Mouse (Mus musculus) MEL (cell line): Measurements from ENCODE around the gene Papss2. TPM values are rescaled to one million over a fixed set of nuclear protein-coding genes. Genes with fewer than 3 reads are reported as not detected.

ENCODE experiments used
- DNase-seq: peaks from one replicate; pipeline ENCODE4 v3.0.0; 2011; ENCODE audit warnings: low read depth, low spot score
- H3K27ac ChIP-seq: 2 replicates; pipeline ENCODE4 v1.5.1; 2012; ENCODE audit warnings: low read depth, mild to moderate bottlenecking, control low read depth, low read length, moderate library complexity; ENCODE audit not compliant: control insufficient read depth
- H3K27me3 ChIP-seq, 2 experiments: fragments of 150-350 bp in 1 of 2; sonication (generic) in 1 of 2; 2 replicates each; pipeline ENCODE4 v1.6.1; 2012; ENCODE audit warnings: low read length in 2 of 2, mild to moderate bottlenecking in 2 of 2, improper control_type of control experiment in 1 of 2, moderate library complexity in 1 of 2; ENCODE audit not compliant: insufficient read depth in 2 of 2, control insufficient read depth in 1 of 2
- H3K36me3 ChIP-seq, 2 experiments: 2 replicates each; pipeline ENCODE4 v1.6.1; 2012 to 2014; ENCODE audit warnings: low read length in 2 of 2, improper control_type of control experiment in 1 of 2, inconsistent platforms in 1 of 2, mild to moderate bottlenecking in 1 of 2; ENCODE audit not compliant: insufficient read depth in 2 of 2, control insufficient read depth in 1 of 2
- H3K4me1 ChIP-seq, 2 experiments: fragments of 150-350 bp in 1 of 2; sonication (generic) in 1 of 2; 2 replicates each; pipeline ENCODE4 v1.6.1; 2012; ENCODE audit warnings: low read length in 2 of 2, improper control_type of control experiment in 1 of 2, mild to moderate bottlenecking in 1 of 2; ENCODE audit not compliant: insufficient read depth in 2 of 2, control insufficient read depth in 1 of 2
- H3K4me3 ChIP-seq, 2 experiments: fragments of 150-350 bp in 1 of 2; sonication (generic) in 1 of 2; 2 replicates each; pipeline ENCODE4 v1.5.1; 2012; ENCODE audit warnings: low read depth in 2 of 2, low read length in 2 of 2, mild to moderate bottlenecking in 2 of 2, moderate library complexity in 2 of 2, control low read depth in 1 of 2, improper control_type of control experiment in 1 of 2; ENCODE audit not compliant: control insufficient read depth in 1 of 2, insufficient read depth in 1 of 2
- H3K79me2 ChIP-seq: 2 replicates; pipeline ENCODE4 v1.6.1; 2012; ENCODE audit warnings: mild to moderate bottlenecking, low read length, moderate library complexity; ENCODE audit not compliant: control insufficient read depth, poor library complexity, insufficient read depth
- H3K9ac ChIP-seq: 2 replicates; pipeline ENCODE4 v1.6.1; 2012; ENCODE audit warnings: low read depth, mild to moderate bottlenecking, control low read depth, low read length, moderate library complexity; ENCODE audit not compliant: control insufficient read depth, poor library complexity, severe bottlenecking
- H3K9me3 ChIP-seq: fragments of 150-350 bp; sonication (generic); replicated peaks from 2 replicates; pipeline ENCODE4 v1.6.1; 2012; ENCODE audit warnings: mild to moderate bottlenecking, low read length, improper control_type of control experiment, moderate library complexity; ENCODE audit not compliant: insufficient read depth
- CHD2 ChIP-seq: IDR thresholded peaks from 2 replicates; pipeline ENCODE4 v1.6.1; 2011; ENCODE audit warnings: low read length, improper control_type of control experiment
- CTCF ChIP-seq, 3 experiments: IDR thresholded peaks in 2 of 3; conservative IDR thresholded peaks in 1 of 3; 2 replicates each; pipeline ENCODE4 v1.5.1; 2011 to 2012; ENCODE audit warnings: low read length in 3 of 3, low read depth in 2 of 3, mild to moderate bottlenecking in 2 of 3, improper control_type of control experiment in 1 of 3, inconsistent platforms in 1 of 3, mixed read lengths in 1 of 3, moderate library complexity in 1 of 3; ENCODE audit not compliant: control insufficient read depth in 1 of 3, insufficient read depth in 1 of 3, poor library complexity in 1 of 3, severe bottlenecking in 1 of 3
- E2F4 ChIP-seq: IDR thresholded peaks from 2 replicates; pipeline ENCODE4 v1.6.1; 2011; ENCODE audit warnings: low read depth, low read length, improper control_type of control experiment, borderline replicate concordance
- GABPA ChIP-seq: IDR thresholded peaks from 2 replicates; pipeline ENCODE4 v1.6.1; 2012; ENCODE audit warnings: low read depth, mild to moderate bottlenecking, inconsistent platforms, low read length, improper control_type of control experiment, moderate library complexity
- HCFC1 ChIP-seq: IDR thresholded peaks from 2 replicates; pipeline ENCODE4 v1.6.1; 2012; ENCODE audit warnings: low read depth, mild to moderate bottlenecking, inconsistent platforms, low read length, improper control_type of control experiment, moderate library complexity
- KAT2A ChIP-seq: conservative IDR thresholded peaks from 2 replicates; pipeline ENCODE4 v1.6.1; 2012; ENCODE audit warnings: low read depth, low read length, improper control_type of control experiment, inconsistent platforms
- MAFK ChIP-seq: IDR thresholded peaks from 2 replicates; pipeline ENCODE4 v1.6.1; 2011; ENCODE audit warnings: low read depth, mild to moderate bottlenecking, low read length, improper control_type of control experiment, borderline replicate concordance
- MEF2A ChIP-seq: IDR thresholded peaks from 2 replicates; pipeline ENCODE4 v1.6.1; 2014; ENCODE audit warnings: low read depth, mild to moderate bottlenecking, inconsistent platforms, low read length, improper control_type of control experiment; ENCODE audit not compliant: poor library complexity, insufficient replicate concordance, severe bottlenecking; ENCODE audit errors: extremely low read depth
- NELFE ChIP-seq: IDR thresholded peaks from 2 replicates; pipeline ENCODE4 v1.6.1; 2011; ENCODE audit warnings: low read depth, low read length, improper control_type of control experiment
- NRF1 ChIP-seq: IDR thresholded peaks from 2 replicates; pipeline ENCODE4 v1.6.1; 2014; ENCODE audit warnings: low read depth, mild to moderate bottlenecking, inconsistent platforms, low read length, improper control_type of control experiment, moderate library complexity; ENCODE audit not compliant: poor library complexity, insufficient read depth, severe bottlenecking
- POLR2AphosphoS2 ChIP-seq: IDR thresholded peaks from 2 replicates; pipeline ENCODE4 v1.6.1; 2011; ENCODE audit warnings: low read length, improper control_type of control experiment
- POLR2AphosphoS5 ChIP-seq: IDR thresholded peaks from 2 replicates; pipeline ENCODE4 v1.6.1; 2012; ENCODE audit warnings: low read depth, borderline replicate concordance, mild to moderate bottlenecking, inconsistent platforms, low read length, moderate library complexity, mixed read lengths
- RAD21 ChIP-seq: IDR thresholded peaks from 2 replicates; pipeline ENCODE4 v1.6.1; 2011; ENCODE audit warnings: mild to moderate bottlenecking, low read depth, low read length, improper control_type of control experiment
- RCOR1 ChIP-seq: IDR thresholded peaks from 2 replicates; pipeline ENCODE4 v1.6.1; 2012; ENCODE audit warnings: low read depth, mild to moderate bottlenecking, inconsistent platforms, low read length, improper control_type of control experiment
- TAL1 ChIP-seq: IDR thresholded peaks from 2 replicates; pipeline ENCODE4 v1.6.1; 2012; ENCODE audit warnings: mild to moderate bottlenecking, inconsistent platforms, low read length, moderate library complexity, mixed read lengths
- USF1 ChIP-seq: IDR thresholded peaks from 2 replicates; pipeline ENCODE4 v1.6.1; 2014; ENCODE audit warnings: low read depth, mild to moderate bottlenecking, inconsistent platforms, low read length, improper control_type of control experiment, moderate library complexity
- USF2 ChIP-seq, 2 experiments: IDR thresholded peaks; 2 replicates each; pipeline ENCODE4 v1.6.1; 2011 to 2012; ENCODE audit warnings: improper control_type of control experiment in 2 of 2, low read length in 2 of 2, borderline replicate concordance in 1 of 2, inconsistent platforms in 1 of 2, low read depth in 1 of 2, mild to moderate bottlenecking in 1 of 2; ENCODE audit not compliant: insufficient read depth in 1 of 2
- ZMIZ1 ChIP-seq: IDR thresholded peaks from 2 replicates; pipeline ENCODE4 v1.6.1; 2012; ENCODE audit warnings: low read depth, mild to moderate bottlenecking, inconsistent platforms, low read length, improper control_type of control experiment, moderate library complexity
- polyA plus RNA-seq, 2 experiments: library from polyadenylated mRNA; stranded (reverse) in 1 of 2; unstranded in 1 of 2; fragments of >175 nt in 1 of 2; fragments of >200 nt in 1 of 2; gene quantifications; 2 replicates each; pipeline versions ENCODE4 v1.2.1 to v1.2.4; 2012; ENCODE audit warnings: low replicate concordance in 2 of 2, low read depth in 1 of 2; ENCODE audit not compliant: insufficient read length in 2 of 2, insufficient read depth in 1 of 2, missing spikeins in 1 of 2
- total RNA-seq: library from RNA; depleted of rRNA; stranded (reverse); fragments of 300-350 nt; gene quantifications from 2 replicates; pipeline ENCODE4 v1.2.3, GENCODE M21; 2012

The Papss2 gene
- total and polyA plus RNA-seq, 3 experiments = 1.7 to 2.6 TPM; not detected in 1

DNA sequence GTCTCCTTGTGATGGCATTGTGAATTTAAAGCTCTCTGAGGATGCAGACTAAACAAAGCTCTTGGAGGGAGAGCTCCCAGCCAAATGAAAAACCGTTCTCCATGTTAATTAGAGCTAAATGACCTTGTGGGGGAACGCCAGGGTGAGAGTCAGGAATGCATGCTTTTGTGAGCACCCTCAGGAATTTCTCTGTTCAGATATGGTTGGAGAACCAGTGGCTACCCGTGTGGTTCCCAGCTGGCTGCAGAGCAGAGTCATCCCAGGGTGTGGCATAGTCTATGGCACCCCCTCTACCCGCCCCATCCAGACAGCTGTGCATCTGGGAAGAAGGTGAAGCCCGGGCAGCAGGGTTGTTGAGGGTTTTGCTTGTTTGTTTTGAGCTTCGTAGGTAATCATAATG is 7.9 kb upstream of the Papss2 start:
- Histone ChIP-seq H3K9ac (no peak overlapping the region), H3K27me3 (no peaks in the 10 kb centered on the region), H3K79me2 (no peaks in the 10 kb centered on the region), H3K4me3 (no peak overlapping the region), H3K36me3 (peaks cover 0 to 5% of the 10 kb centered on the region in 2 experiments; a peak in 2 of 4 replicates), H3K9me3 (no peaks in the 10 kb centered on the region), H3K27ac (no peak overlapping the region), H3K4me1 (peaks cover 4 to 5% of the 10 kb centered on the region in 2 experiments)
- DNase-seq = no peak
- no peak for TF ChIP-seq USF2 (IDR thresholded peaks at IDR 0.05; ENCODE audit: borderline replicate concordance in 1 of 2, insufficient read depth in 1 of 2, low read depth in 1 of 2, low read length in 2 of 2)
- no peak for TF ChIP-seq ZMIZ1
- TF ChIP-seq GABPA = no peak
- TF ChIP-seq TAL1 = no peak
- no peak for TF ChIP-seq RCOR1
- no peak for TF ChIP-seq KAT2A
- TF ChIP-seq E2F4 = no peak
- no peak for TF ChIP-seq CTCF (IDR thresholded peaks at IDR 0.05 in 2 of 3, conservative IDR thresholded peaks at IDR 0.05 in 1 of 3; ENCODE audit: control insufficient read depth in 1 of 3, insufficient read depth in 1 of 3, low read depth in 2 of 3, low read length in 3 of 3, poor library complexity in 1 of 3, severe bottlenecking in 1 of 3)
- TF ChIP-seq RAD21 = no peak
- TF ChIP-seq NELFE = no peak
- no peak for TF ChIP-seq MEF2A
- TF ChIP-seq USF1 = no peak
- TF ChIP-seq NRF1 = no peak
- no peak for TF ChIP-seq CHD2
- TF ChIP-seq MAFK = no peak
- no peak for TF ChIP-seq POLR2AphosphoS5
- no peak for TF ChIP-seq HCFC1
- no peak for TF ChIP-seq POLR2AphosphoS2

DNA sequence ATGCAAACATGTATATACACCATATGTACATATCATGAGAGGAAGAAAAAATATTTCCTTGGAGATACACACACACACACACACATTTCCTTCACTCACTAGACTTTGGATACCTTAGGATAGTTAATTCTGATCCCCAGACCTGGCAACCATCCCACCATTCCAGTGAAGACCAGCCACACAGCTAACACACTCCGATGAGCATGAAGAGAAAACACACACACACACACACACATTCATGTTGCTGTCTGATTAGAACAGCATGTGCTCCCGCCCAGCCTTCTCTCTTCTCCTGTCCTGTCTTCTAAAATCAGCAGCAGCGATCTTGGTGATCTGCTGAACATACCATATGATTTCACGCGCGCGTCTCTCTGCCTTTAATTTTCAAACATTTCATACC is 2.8 kb upstream of the Papss2 start:
- Histone ChIP-seq H3K9me3 (no peaks in the 10 kb centered on the region), H3K4me3 (no peak overlapping the region), H3K79me2 (no peaks in the 10 kb centered on the region; the same call in 1 of the 2 replicates), H3K27ac (no peak overlapping the region), H3K27me3 (no peaks in the 10 kb centered on the region), H3K4me1 (peaks cover 0 to 3% of the 10 kb centered on the region in 2 experiments; a peak in 1 of 4 replicates), H3K9ac (no peak overlapping the region), H3K36me3 (peaks cover 0 to 5% of the 10 kb centered on the region in 2 experiments; a peak in 2 of 4 replicates)
- DNase-seq = no peak
- TF ChIP-seq MEF2A = no peak
